8 mouse cellular contexts compared by ENCODE assay signal in genomic region chr6:120037004-120037635, GRCm38 (mm10). TPM values are rescaled to one million over a fixed set of nuclear protein-coding genes. Genes with fewer than 3 reads are reported as not detected.
A peak's percentile ranks its signal among the peaks of the same experiment; 100 is the strongest.
DNase-seq lines count a peak whose midpoint lies in the region; ATAC-seq and TF ChIP-seq lines count a peak whose summit lies in the region.

No protein-coding gene starts in this region.

- ATAC-seq in forebrain, embryonic 12.5 days (ENCODE audit: low FRiP score), result peak; percentile 10; the same call in 1 of the 2 replicates
- ATAC-seq in heart, embryonic 16.5 days (replicated peaks; ENCODE audit: extremely low read depth, insufficient read depth, low FRiP score), result no peak
- no peak for ATAC-seq in liver, embryonic 16.5 days (ENCODE audit: low read depth)
- ATAC-seq in neural tube, embryonic 11.5 days (ENCODE audit: insufficient read depth, low FRiP score, low TSS enrichment), result no peak
- ATAC-seq in stomach, embryonic 16.5 days (ENCODE audit: insufficient read depth, low FRiP score), result no peak

- peak overlapping the region; percentile 79 to 93 (median 89) for H3K4me3 ChIP-seq in CH12.LX (replicated peaks in 1 of 3; ENCODE audit: low read depth in 2 of 3, low read length in 2 of 3, poor library complexity in 1 of 3)
- peak overlapping the region; percentile 94 for H3K4me3 ChIP-seq in forebrain, embryonic 12.5 days (replicated peaks)
- peak overlapping the region; percentile 98 for H3K4me3 ChIP-seq in heart, embryonic 16.5 days (ENCODE audit: low read length)
- H3K4me3 ChIP-seq in liver, embryonic 16.5 days (ENCODE audit: low read depth, low read length), result peak overlapping the region; percentile 99
- H3K4me3 ChIP-seq in neural tube, embryonic 11.5 days (ENCODE audit: low read depth, low read length), result peak overlapping the region; percentile 93
- peak overlapping the region; percentile 71 for H3K4me3 ChIP-seq in stomach, embryonic 16.5 days (replicated peaks; ENCODE audit: low read length)

- peaks cover under 1 to 22% of the 10 kb centered on the region in 2 experiments; a peak in 3 of 4 replicates for H3K4me1 ChIP-seq in CH12.LX (ENCODE audit: control insufficient read depth in 1 of 2, insufficient read depth in 2 of 2)
- H3K4me1 ChIP-seq in forebrain, embryonic 12.5 days, result peaks cover 22% of the 10 kb centered on the region
- H3K4me1 ChIP-seq in heart, embryonic 16.5 days (ENCODE audit: control insufficient read depth, insufficient read depth, low read length), result peaks cover 9% of the 10 kb centered on the region
- H3K4me1 ChIP-seq in liver, embryonic 16.5 days (ENCODE audit: control insufficient read depth, low read depth, low read length), result peaks cover 9% of the 10 kb centered on the region; the same call in 1 of the 2 replicates
- H3K4me1 ChIP-seq in neural tube, embryonic 11.5 days (ENCODE audit: control insufficient read depth, insufficient read depth, low read length), result peaks cover 11% of the 10 kb centered on the region
- peaks cover 7% of the 10 kb centered on the region; the same call in 1 of the 2 replicates for H3K4me1 ChIP-seq in stomach, embryonic 16.5 days (ENCODE audit: control insufficient read depth, insufficient read depth, low read length)

- in situ Hi-C loops in CH12.LX (cut with MboI; ENCODE audit: low pct_ligation_motif_present, low pct_unique_long_range_greater_than_20kb, low sequenced_read_pairs), result loop anchor here (5.0 to 10.0 kb wide), 2 partner anchors 118 to 150 kb away; no protein-coding TSS in a partner anchor

- no peak for TF ChIP-seq POLR2A in CH12.LX (IDR thresholded peaks at IDR 0.05; ENCODE audit: low read depth, low read length)

- peaks cover 12 to 34% of the 10 kb centered on the region in 2 experiments for H3K36me3 ChIP-seq in CH12.LX (replicated peaks in 1 of 2; ENCODE audit: control insufficient read depth in 1 of 2, insufficient read depth in 1 of 2, low read length in 1 of 2)
- 0 out of 2 replicates have a peak, but pooled peaks cover 8% of the 10 kb centered on the region for H3K36me3 ChIP-seq in forebrain, embryonic 12.5 days (replicated peaks)
- peaks cover 6% of the 10 kb centered on the region; the same call in 1 of the 2 replicates for H3K36me3 ChIP-seq in heart, embryonic 16.5 days (ENCODE audit: control insufficient read depth, insufficient read depth)
- H3K36me3 ChIP-seq in liver, embryonic 16.5 days (ENCODE audit: control insufficient read depth, insufficient read depth), result 0 out of 2 replicates have a peak, but pooled peaks cover 5% of the 10 kb centered on the region
- H3K36me3 ChIP-seq in neural tube, embryonic 11.5 days (ENCODE audit: control insufficient read depth, insufficient read depth, low read length), result no peaks in the 10 kb centered on the region
- H3K36me3 ChIP-seq in stomach, embryonic 16.5 days (ENCODE audit: control insufficient read depth, insufficient read depth, low read length), result no peaks in the 10 kb centered on the region

- peak; percentile 72 for DNase-seq in CH12.LX (ENCODE audit: extremely low read depth)
- DNase-seq in c-Kit-negative CD71-positive TER-119-positive erythroid progenitor cells, embryonic 14.5 days (ENCODE audit: low read depth, low spot score), result peak; percentile 58
- DNase-seq in kidney, postnatal 25 days, result peak; percentile 61 to 77
- peak; percentile 81 for DNase-seq in neural tube, embryonic 11.5 days (ENCODE audit: low spot score)

- no peak; the same call in 1 of the 2 replicates for TF ChIP-seq RAD21 in CH12.LX (IDR thresholded peaks at IDR 0.05; ENCODE audit: low read depth, low read length)

- TF ChIP-seq EP300 in CH12.LX (IDR thresholded peaks at IDR 0.05; ENCODE audit: low read length), result no peak; the same call in 1 of the 2 replicates

- H3K79me2 ChIP-seq in CH12.LX (replicated peaks; ENCODE audit: control insufficient read depth, extremely low read depth, insufficient read depth, poor library complexity, severe bottlenecking), result peaks cover 58% of the 10 kb centered on the region

- peak overlapping the region; percentile 88 for H3K27ac ChIP-seq in CH12.LX (ENCODE audit: insufficient read depth, low read depth)
- peak overlapping the region; percentile 99 for H3K27ac ChIP-seq in forebrain, embryonic 12.5 days
- peak overlapping the region; percentile 100 for H3K27ac ChIP-seq in heart, embryonic 16.5 days (ENCODE audit: low read length)
- H3K27ac ChIP-seq in liver, embryonic 16.5 days (ENCODE audit: low read length), result peak overlapping the region; percentile 100
- peak overlapping the region; percentile 92 for H3K27ac ChIP-seq in neural tube, embryonic 11.5 days (ENCODE audit: low read depth, low read length)
- H3K27ac ChIP-seq in stomach, embryonic 16.5 days (ENCODE audit: low read length), result peak overlapping the region; percentile 100

- H3K4me2 ChIP-seq in CH12.LX (ENCODE audit: insufficient read depth, low read depth, poor library complexity, severe bottlenecking), result peak overlapping the region; percentile 88; the same call in 1 of the 2 replicates
- H3K4me2 ChIP-seq in forebrain, embryonic 12.5 days, result peak overlapping the region; percentile 89
- peak overlapping the region; percentile 88 for H3K4me2 ChIP-seq in heart, embryonic 16.5 days (ENCODE audit: low read depth, low read length)
- H3K4me2 ChIP-seq in liver, embryonic 16.5 days (ENCODE audit: low read depth, low read length), result peak overlapping the region; percentile 73
- peak overlapping the region; percentile 89 for H3K4me2 ChIP-seq in neural tube, embryonic 11.5 days (ENCODE audit: low read depth)
- H3K4me2 ChIP-seq in stomach, embryonic 16.5 days (ENCODE audit: low read depth, low read length), result peak overlapping the region; percentile 67

- under 1% methylated on average over 51 of the region's 51 CpGs for WGBS in forebrain, embryonic 12.5 days
- under 1% methylated on average over 51 of the region's 51 CpGs for WGBS in heart, embryonic 16.5 days
- under 1% methylated on average over 51 of the region's 51 CpGs for WGBS in liver, embryonic 16.5 days (ENCODE audit: insufficient replicate concordance)
- under 1% methylated on average over 51 of the region's 51 CpGs for WGBS in neural tube, embryonic 11.5 days
- WGBS in stomach, embryonic 16.5 days, result under 1% methylated on average over 51 of the region's 51 CpGs

- peak overlapping the region; percentile 98 for H3K9ac ChIP-seq in CH12.LX (ENCODE audit: insufficient read depth, low read depth)
- H3K9ac ChIP-seq in forebrain, embryonic 12.5 days, result peak overlapping the region; percentile 93
- peak overlapping the region; percentile 95 for H3K9ac ChIP-seq in heart, embryonic 16.5 days (ENCODE audit: low read length)
- H3K9ac ChIP-seq in liver, embryonic 16.5 days (ENCODE audit: low read depth, low read length), result peak overlapping the region; percentile 99
- H3K9ac ChIP-seq in neural tube, embryonic 11.5 days (ENCODE audit: low read length), result peak overlapping the region; percentile 83
- H3K9ac ChIP-seq in stomach, embryonic 16.5 days (ENCODE audit: low read length), result peak overlapping the region; percentile 97

- H3K27me3 ChIP-seq in CH12.LX (replicated peaks), result no peaks in the 10 kb centered on the region
- H3K27me3 ChIP-seq in forebrain, embryonic 12.5 days, result no peaks in the 10 kb centered on the region
- no peaks in the 10 kb centered on the region for H3K27me3 ChIP-seq in heart, embryonic 16.5 days (ENCODE audit: control insufficient read depth, insufficient read depth, low read length)
- H3K27me3 ChIP-seq in liver, embryonic 16.5 days (ENCODE audit: control insufficient read depth, insufficient read depth, low read depth, low read length), result no peaks in the 10 kb centered on the region
- H3K27me3 ChIP-seq in neural tube, embryonic 11.5 days (ENCODE audit: control insufficient read depth, insufficient read depth, low read length), result no peaks in the 10 kb centered on the region
- H3K27me3 ChIP-seq in stomach, embryonic 16.5 days (ENCODE audit: control insufficient read depth, insufficient read depth, low read length), result no peaks in the 10 kb centered on the region

- H3K9me3 ChIP-seq in CH12.LX (replicated peaks; ENCODE audit: low read length), result no peaks in the 10 kb centered on the region
- H3K9me3 ChIP-seq in forebrain, embryonic 12.5 days, result no peaks in the 10 kb centered on the region
- no peaks in the 10 kb centered on the region for H3K9me3 ChIP-seq in heart, embryonic 16.5 days (replicated peaks; ENCODE audit: control insufficient read depth, low read length)
- H3K9me3 ChIP-seq in liver, embryonic 16.5 days (replicated peaks; ENCODE audit: control insufficient read depth, low read length), result no peaks in the 10 kb centered on the region
- H3K9me3 ChIP-seq in neural tube, embryonic 11.5 days (ENCODE audit: control insufficient read depth, low read length), result no peaks in the 10 kb centered on the region
- no peaks in the 10 kb centered on the region for H3K9me3 ChIP-seq in stomach, embryonic 16.5 days (replicated peaks; ENCODE audit: control insufficient read depth, low read length)

- peak in 1 of 2 experiments; percentile 51; a peak in 2 of 4 replicates for TF ChIP-seq CTCF in CH12.LX (conservative IDR thresholded peaks at IDR 0.05 in 1 of 2, IDR thresholded peaks at IDR 0.05 in 1 of 2; ENCODE audit: low read depth in 2 of 2, low read length in 2 of 2)

- dilution Hi-C loops in CH12.LX (cut with MboI; ENCODE audit: extremely low pct_ligation_motif_present, extremely low pct_unique_long_range_greater_than_20kb, low sequenced_read_pairs), result no loop called here

TF ChIP-seq in CH12.LX, 34 proteins besides CTCF, POLR2A, EP300 and RAD21 (continues in another document):
- no peak for TF ChIP-seq MEF2A (IDR thresholded peaks at IDR 0.05; ENCODE audit: borderline replicate concordance, low read depth, low read length)

RNA-seq across cellular contexts. Expression of gene Wnk1, which starts 1.4 kb away (rescaled TPM):
- total RNA-seq in CH12.LX (2012; rRNA removed), result 113 and 125 TPM in 2 replicates
- 84.8 and 97.2 TPM in 2 replicates for total RNA-seq in CH12.LX (2014; rRNA removed)
- 179 and 216 TPM in 2 replicates for polyA plus RNA-seq in CH12.LX (2012; ENCODE audit: insufficient read length, low read depth)
- polyA plus RNA-seq in forebrain, embryonic 12.5 days (2016; fragmentation: Nextera tagmentation; extraction: Ambion mirVana), result 65.5 and 77.6 TPM in 2 replicates
- 49.3 and 51.8 TPM in 2 replicates for polyA plus RNA-seq in heart, embryonic 16.5 days (2015; fragmentation: Nextera tagmentation; extraction: Ambion mirVana)
- 23.2 and 28.8 TPM in 2 replicates for polyA plus RNA-seq in liver, embryonic 16.5 days (2015; fragmentation: Nextera tagmentation; extraction: Ambion mirVana)
- 56.3 and 59.1 TPM in 2 replicates for polyA plus RNA-seq in neural tube, embryonic 11.5 days (2014; fragmentation: Nextera tagmentation; extraction: Ambion mirVana)
- 36.8 and 37.4 TPM in 2 replicates for polyA plus RNA-seq in stomach, embryonic 16.5 days (2015; fragmentation: Nextera tagmentation; extraction: Ambion mirVana)

RNA-seq across cellular contexts. Expression of gene Ninj2, which starts 56.0 kb away (rescaled TPM):
- total RNA-seq in CH12.LX (2012; rRNA removed) (4.6 and 6.5 TPM in 2 replicates), CH12.LX (2014; rRNA removed) (not detected in 2 replicates)
- polyA plus RNA-seq in CH12.LX (2012; ENCODE audit: insufficient read length, low read depth), result 0.97 and 1.1 TPM in 2 replicates
- not detected in 2 replicates for polyA plus RNA-seq in forebrain, embryonic 12.5 days (2016; fragmentation: Nextera tagmentation; extraction: Ambion mirVana)
- 0.25 TPM in 1 of 2 replicates, not detected in the other for polyA plus RNA-seq in heart, embryonic 16.5 days (2015; fragmentation: Nextera tagmentation; extraction: Ambion mirVana)
- polyA plus RNA-seq in liver, embryonic 16.5 days (2015; fragmentation: Nextera tagmentation; extraction: Ambion mirVana), result 0.15 and 0.18 TPM in 2 replicates
- not detected in 2 replicates for polyA plus RNA-seq in neural tube, embryonic 11.5 days (2014; fragmentation: Nextera tagmentation; extraction: Ambion mirVana)
- polyA plus RNA-seq in stomach, embryonic 16.5 days (2015; fragmentation: Nextera tagmentation; extraction: Ambion mirVana), result not detected in 2 replicates
